Mouse (Mus musculus): ENCODE results near the gene Plekhm1. TPM values are rescaled to one million over a fixed set of nuclear protein-coding genes. Genes with fewer than 3 reads are reported as not detected.

The Plekhm1 gene
- polyA plus RNA-seq, 1 experiment from 2014 or later, result 7.7 TPM

GRCm38 (mm10) chr11:103370397-103371221, 41.9 kb downstream of the Plekhm1 start:
- Histone ChIP-seq H3K9ac (no peak overlapping the region), H3K9me3 (replicated peaks) (no peaks in the 10 kb centered on the region), H3K27me3 (peaks cover 5% of the 10 kb centered on the region; the same call in 1 of the 2 replicates), H3K36me3 (ENCODE audit: poor library complexity, severe bottlenecking) (peaks cover 78% of the 10 kb centered on the region), H3K4me1 (peaks cover 4% of the 10 kb centered on the region; the same call in 1 of the 2 replicates), H3K27ac (no peak overlapping the region), H3K4me2 (no peak overlapping the region), H3K4me3 (no peak overlapping the region)
- no peak for ATAC-seq
- WGBS, result 91% methylated on average over 9 of the region's 9 CpGs

GRCm38 (mm10) chr11:103365530-103365929, 47.0 kb downstream of the Plekhm1 start:
- Histone ChIP-seq H3K27me3 (peaks cover 56% of the 10 kb centered on the region), H3K27ac (no peak overlapping the region), H3K36me3 (ENCODE audit: poor library complexity, severe bottlenecking) (peaks cover 40% of the 10 kb centered on the region), H3K4me3 (no peak overlapping the region), H3K9ac (no peak overlapping the region), H3K4me2 (no peak overlapping the region), H3K9me3 (replicated peaks) (no peaks in the 10 kb centered on the region), H3K4me1 (peaks cover 23% of the 10 kb centered on the region)
- no peak for ATAC-seq
- WGBS, result 95% methylated on average over 4 of the region's 4 CpGs

DNA sequence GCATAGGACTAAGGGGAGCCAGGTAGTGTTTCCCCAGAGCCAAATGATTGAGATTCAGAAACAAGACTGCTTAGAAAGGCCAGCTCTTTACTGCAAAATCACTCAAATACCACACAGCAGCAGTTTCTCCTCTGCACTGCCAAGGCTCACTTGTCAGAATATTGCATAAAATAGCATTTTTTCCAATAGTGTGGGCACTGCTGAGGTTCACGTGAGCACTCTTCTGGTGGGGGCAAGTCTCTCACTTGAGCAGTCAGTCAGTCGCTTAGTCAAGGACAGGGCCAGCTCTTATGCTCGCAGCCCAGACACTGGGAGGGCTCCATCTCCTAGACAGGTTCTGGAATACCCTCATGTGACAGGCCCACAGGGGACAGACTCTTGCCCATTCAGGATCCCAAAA, 47.5 kb downstream of the Plekhm1 start:
- Histone ChIP-seq H3K36me3 (ENCODE audit: poor library complexity, severe bottlenecking) (peaks cover 35% of the 10 kb centered on the region), H3K9ac (no peak overlapping the region), H3K27ac (no peak overlapping the region), H3K4me2 (no peak overlapping the region), H3K27me3 (peaks cover 61% of the 10 kb centered on the region), H3K4me1 (peaks cover 27% of the 10 kb centered on the region), H3K4me3 (no peak overlapping the region), H3K9me3 (replicated peaks) (no peaks in the 10 kb centered on the region)
- 77% methylated on average over 3 of the region's 3 CpGs for WGBS
- no peak for ATAC-seq

- no peak overlapping the region for H3K4me2 ChIP-seq
- no peaks in the 10 kb centered on the region for H3K9me3 ChIP-seq (replicated peaks)
- peaks cover 28% of the 10 kb centered on the region for H3K36me3 ChIP-seq (ENCODE audit: poor library complexity, severe bottlenecking)
- no peak overlapping the region for H3K27ac ChIP-seq
- H3K4me1 ChIP-seq, result peaks cover 33% of the 10 kb centered on the region
- peaks cover 66% of the 10 kb centered on the region for H3K27me3 ChIP-seq
- H3K9ac ChIP-seq, result no peak overlapping the region
- no peak for ATAC-seq
- 25% methylated on average over 5 of the region's 5 CpGs for WGBS
- no peak overlapping the region for H3K4me3 ChIP-seq
These were observed 48.2 kb downstream of the Plekhm1 start for GRCm38 (mm10) chr11:103364335-103364734.

DNA sequence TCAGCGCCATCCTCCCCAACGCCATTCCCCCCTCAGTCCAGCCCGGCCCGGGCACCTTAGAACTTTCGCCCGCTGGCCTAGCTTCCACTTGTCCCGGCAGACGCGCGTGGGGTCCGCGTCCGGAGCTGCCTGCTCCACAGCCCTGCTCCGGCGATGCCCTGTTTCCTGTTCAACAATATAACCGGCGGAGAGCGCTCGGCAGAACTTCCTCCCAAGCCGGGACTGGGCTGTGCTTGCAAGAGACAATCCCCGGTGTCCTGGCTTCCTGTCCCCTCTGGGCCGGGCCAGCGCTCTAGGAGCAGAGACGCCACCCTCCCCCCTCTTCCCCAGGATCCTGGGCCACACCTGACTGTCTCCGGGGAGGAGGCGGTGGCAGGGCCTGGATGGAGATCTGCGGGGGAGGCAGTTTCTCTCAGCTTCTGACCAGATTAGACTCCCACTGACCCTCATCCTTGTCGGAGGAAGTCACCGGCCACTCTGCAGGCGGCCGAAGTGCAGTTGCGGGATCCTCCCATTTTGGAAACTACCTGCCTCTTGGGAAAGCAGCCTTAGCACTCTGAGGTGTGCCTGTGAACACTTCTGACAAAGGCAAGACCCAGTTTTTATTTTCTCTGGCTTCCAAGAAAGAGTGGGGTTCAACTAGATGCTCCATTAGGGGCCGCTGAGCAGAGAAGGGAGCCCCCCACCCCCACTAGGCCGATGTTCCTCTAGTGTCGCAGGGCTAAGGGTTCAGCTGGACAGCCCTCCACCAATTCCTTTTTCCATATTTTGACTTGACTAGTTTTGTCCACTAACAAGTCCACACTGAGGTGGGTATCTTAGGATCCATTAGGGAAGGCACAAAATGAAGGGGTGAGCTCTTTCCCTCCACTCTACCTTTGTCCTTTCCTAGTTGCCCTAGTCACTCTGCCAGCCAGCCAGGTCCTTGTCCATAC, 49.0 kb downstream of the Plekhm1 start, which contains the start of gene Arhgap27:
TSS of gene Arhgap27 (minus strand) at position 479 of the 935 bp plus-strand sequence.
- Histone ChIP-seq H3K27me3 (peaks cover 73% of the 10 kb centered on the region), H3K9ac (peak within 1 kb of the TSS; percentile 54), H3K4me1 (peaks cover 41% of the 10 kb centered on the region), H3K27ac (peak within 1 kb of the TSS; percentile 19; the same call in 1 of the 2 replicates), H3K36me3 (ENCODE audit: poor library complexity, severe bottlenecking) (peaks cover 27% of the 10 kb centered on the region), H3K4me3 (peak within 1 kb of the TSS; percentile 34), H3K9me3 (replicated peaks) (no peaks in the 10 kb centered on the region), H3K4me2 (peak within 1 kb of the TSS; percentile 56)
- no peak for ATAC-seq
- WGBS, result 2% methylated on average over 35 of the region's 35 CpGs

- Histone ChIP-seq H3K9me3 (replicated peaks) (no peaks in the 10 kb centered on the region), H3K27ac (peak overlapping the region; percentile 19; the same call in 1 of the 2 replicates), H3K36me3 (ENCODE audit: poor library complexity, severe bottlenecking) (peaks cover 19% of the 10 kb centered on the region), H3K27me3 (peaks cover 79% of the 10 kb centered on the region), H3K9ac (peak overlapping the region; percentile 54), H3K4me3 (peak overlapping the region; percentile 34), H3K4me1 (peaks cover 41% of the 10 kb centered on the region), H3K4me2 (peak overlapping the region; percentile 56)
- 1% methylated on average over 32 of the region's 33 CpGs for WGBS
- no peak for ATAC-seq
These were observed 49.8 kb downstream of the Plekhm1 start for GRCm38 (mm10) chr11:103362521-103363181.

DNA sequence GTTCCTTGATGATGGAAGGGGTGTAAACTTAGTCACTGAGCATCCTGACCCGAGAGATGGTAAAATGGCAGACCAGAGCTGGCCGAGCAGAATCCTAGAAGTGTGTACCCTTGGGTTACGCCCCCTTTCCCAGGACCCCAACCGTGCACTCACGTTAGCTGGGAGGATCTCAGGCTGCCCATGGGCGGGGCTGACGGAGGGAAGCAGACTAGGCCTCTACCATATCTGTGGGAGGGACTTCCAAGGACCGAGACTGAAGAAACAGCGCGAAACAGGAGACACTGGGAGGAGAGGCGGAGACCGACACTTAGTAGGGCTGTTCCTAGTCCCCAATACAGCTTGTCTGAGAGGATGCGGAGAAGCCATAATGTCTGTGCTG, 50.4 kb downstream of the Plekhm1 start:
- H3K9me3 ChIP-seq (replicated peaks), result no peaks in the 10 kb centered on the region
- H3K27me3 ChIP-seq, result peaks cover 85% of the 10 kb centered on the region
- H3K9ac ChIP-seq, result no peak overlapping the region
- H3K4me2 ChIP-seq, result peak overlapping the region; percentile 56; the same call in 1 of the 2 replicates
- peak overlapping the region; percentile 34; the same call in 1 of the 2 replicates for H3K4me3 ChIP-seq
- no peak overlapping the region for H3K27ac ChIP-seq
- H3K4me1 ChIP-seq, result peaks cover 41% of the 10 kb centered on the region
- WGBS, result 2% methylated on average over 13 of the region's 13 CpGs
- ATAC-seq, result no peak
- peaks cover 13% of the 10 kb centered on the region for H3K36me3 ChIP-seq (ENCODE audit: poor library complexity, severe bottlenecking)

DNA sequence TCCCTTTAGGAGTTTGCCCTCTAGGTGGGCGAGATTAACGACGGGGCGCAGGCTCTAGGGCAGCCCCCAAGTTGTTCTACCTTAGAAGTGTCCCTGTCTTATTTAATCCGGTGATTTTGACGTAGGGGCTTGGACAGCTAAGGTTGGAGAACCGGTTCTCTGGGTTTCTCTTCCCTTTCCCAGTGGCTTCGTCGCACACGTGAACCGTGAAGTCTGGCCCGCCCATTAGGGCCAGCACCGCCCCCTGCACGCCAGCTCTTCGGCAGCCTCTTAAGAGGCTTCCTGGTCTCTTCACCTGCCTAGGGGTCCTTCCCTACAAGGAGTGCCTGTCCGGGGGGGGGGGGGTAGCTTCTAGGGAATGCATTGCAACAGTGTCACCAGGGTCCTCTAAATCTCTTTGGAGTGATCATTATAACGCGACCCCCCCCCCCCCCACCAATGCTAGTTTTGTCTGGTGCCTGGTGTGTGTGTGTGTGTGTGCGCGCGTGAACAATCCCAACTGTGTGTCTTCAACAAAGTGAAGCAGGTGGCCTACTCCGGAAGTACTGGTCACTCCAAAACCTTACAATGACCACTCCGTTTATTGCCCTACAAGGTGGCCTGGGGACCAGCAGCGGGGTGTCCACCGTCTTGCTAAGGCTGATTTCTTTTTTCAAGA, 51.0 kb downstream of the Plekhm1 start:
- Histone ChIP-seq H3K4me1 (peaks cover 41% of the 10 kb centered on the region), H3K27me3 (peaks cover 90% of the 10 kb centered on the region), H3K36me3 (ENCODE audit: poor library complexity, severe bottlenecking) (peaks cover 8% of the 10 kb centered on the region; the same call in 1 of the 2 replicates), H3K4me2 (peak overlapping the region; percentile 16; the same call in 1 of the 2 replicates), H3K9me3 (replicated peaks) (no peaks in the 10 kb centered on the region), H3K4me3 (0 out of 2 replicates have a peak overlapping the region, but pooled peaks have one; percentile 3), H3K9ac (no peak overlapping the region), H3K27ac (no peak overlapping the region)
- WGBS, result 4% methylated on average over 25 of the region's 25 CpGs
- ATAC-seq, result no peak

DNA sequence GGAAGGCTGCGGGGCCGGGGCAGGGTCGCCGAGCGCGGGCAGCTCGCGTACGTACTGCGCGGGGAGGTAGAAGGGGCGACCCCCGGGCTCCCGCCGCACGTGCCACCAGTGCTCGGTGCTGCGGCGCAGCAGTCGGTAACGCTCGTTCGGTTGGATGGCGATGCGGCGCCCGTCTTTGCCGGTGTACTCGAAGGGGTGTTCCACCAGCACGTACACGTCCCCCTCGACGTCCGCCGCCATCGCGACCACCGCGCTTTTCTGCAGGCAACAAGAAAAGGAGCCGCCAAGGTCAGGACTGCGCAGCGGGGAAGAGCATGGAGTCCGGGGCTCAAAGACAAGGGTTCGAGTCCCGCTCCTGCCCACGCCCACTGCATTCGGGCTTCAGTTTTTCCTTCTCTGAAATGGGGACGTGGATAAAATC, 51.8 kb downstream of the Plekhm1 start:
- ATAC-seq, result no peak; the same call in 1 of the 2 replicates
- WGBS, result 3% methylated on average over 48 of the region's 48 CpGs
- no peaks in the 10 kb centered on the region for H3K9me3 ChIP-seq (replicated peaks)

GRCm38 (mm10) chr11:103359841-103360641, 52.4 kb downstream of the Plekhm1 start:
- peak; percentile 71 for ATAC-seq
- Histone ChIP-seq H3K4me2 (peak overlapping the region; percentile 73), H3K4me1 (peaks cover 51% of the 10 kb centered on the region), H3K9ac (peak overlapping the region; percentile 58), H3K36me3 (ENCODE audit: poor library complexity, severe bottlenecking) (no peaks in the 10 kb centered on the region), H3K9me3 (replicated peaks) (no peaks in the 10 kb centered on the region), H3K27ac (no peak overlapping the region), H3K4me3 (peak overlapping the region; percentile 46), H3K27me3 (peaks cover 88% of the 10 kb centered on the region)
- WGBS, result 1% methylated on average over 60 of the region's 60 CpGs

More for the DNA sequence above, 51.8 kb downstream of the Plekhm1 start:
- Histone ChIP-seq H3K9ac (peak overlapping the region; percentile 58), H3K4me3 (peak overlapping the region; percentile 46), H3K4me1 (peaks cover 48% of the 10 kb centered on the region), H3K36me3 (ENCODE audit: poor library complexity, severe bottlenecking) (no peaks in the 10 kb centered on the region), H3K4me2 (peak overlapping the region; percentile 73), H3K27ac (no peak overlapping the region), H3K27me3 (peaks cover 94% of the 10 kb centered on the region)
